Mouse (Mus musculus): ENCODE measurements around the gene Rxra. TPM values are rescaled to one million over a fixed set of nuclear protein-coding genes. Genes with fewer than 3 reads are reported as not detected.
A peak's percentile ranks its signal among the peaks of the same experiment; 100 is the strongest.

The Rxra gene
- polyA plus RNA-seq, 1 experiment = 107 TPM

DNA sequence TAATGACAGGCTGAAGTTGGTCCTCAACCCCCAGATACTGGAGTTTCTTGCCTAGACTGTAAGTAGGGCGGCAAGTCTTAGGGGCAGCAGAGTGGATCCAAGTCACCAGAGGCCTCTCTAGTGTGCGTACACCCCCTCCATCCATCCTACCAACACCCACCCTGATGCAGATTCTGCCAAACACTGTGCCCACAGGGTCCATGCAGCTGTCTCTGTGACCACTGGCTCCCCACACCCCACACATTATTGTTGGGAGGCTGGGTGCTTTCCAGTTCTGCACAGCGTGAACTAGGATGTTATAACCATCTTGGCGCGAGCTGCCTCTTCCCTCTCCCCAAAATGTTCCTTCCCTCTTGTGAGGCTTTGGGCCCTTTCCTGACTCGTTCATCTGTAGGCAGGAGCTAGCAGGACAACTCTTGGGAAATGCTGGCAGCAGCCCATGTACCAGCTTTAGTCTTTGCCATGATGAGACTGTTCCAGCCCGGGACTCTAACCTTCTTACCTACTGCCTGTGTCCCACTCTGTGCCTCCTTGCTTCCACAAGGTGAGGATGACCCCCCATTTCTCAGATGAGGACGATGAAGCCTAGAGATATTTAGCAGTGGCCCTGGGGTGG is 38.9 kb upstream of the Rxra start:
- H3K27me3 ChIP-seq (replicated peaks; ENCODE audit: control insufficient read depth, insufficient read depth, low read length) = no peaks in the 10 kb centered on the region
- DNase-seq = no peak
- no peak overlapping the region for H3K27ac ChIP-seq (ENCODE audit: insufficient read depth, low read depth, low read length)
- no peaks in the 10 kb centered on the region for H3K36me3 ChIP-seq (ENCODE audit: control insufficient read depth, insufficient read depth, low read length)
- H3K4me3 ChIP-seq (ENCODE audit: insufficient read depth, low read depth, low read length) = no peak overlapping the region
- TF ChIP-seq CTCF (conservative IDR thresholded peaks at IDR 0.05; ENCODE audit: insufficient read depth, insufficient read length, low read depth, low read length) = no peak
- no peak for TF ChIP-seq POLR2A (IDR thresholded peaks at IDR 0.05; ENCODE audit: low read depth, low read length)
- H3K4me1 ChIP-seq (ENCODE audit: control insufficient read depth, insufficient read depth, low read length) = no peaks in the 10 kb centered on the region
- 91% methylated on average over 8 of the region's 8 CpGs for WGBS

DNA sequence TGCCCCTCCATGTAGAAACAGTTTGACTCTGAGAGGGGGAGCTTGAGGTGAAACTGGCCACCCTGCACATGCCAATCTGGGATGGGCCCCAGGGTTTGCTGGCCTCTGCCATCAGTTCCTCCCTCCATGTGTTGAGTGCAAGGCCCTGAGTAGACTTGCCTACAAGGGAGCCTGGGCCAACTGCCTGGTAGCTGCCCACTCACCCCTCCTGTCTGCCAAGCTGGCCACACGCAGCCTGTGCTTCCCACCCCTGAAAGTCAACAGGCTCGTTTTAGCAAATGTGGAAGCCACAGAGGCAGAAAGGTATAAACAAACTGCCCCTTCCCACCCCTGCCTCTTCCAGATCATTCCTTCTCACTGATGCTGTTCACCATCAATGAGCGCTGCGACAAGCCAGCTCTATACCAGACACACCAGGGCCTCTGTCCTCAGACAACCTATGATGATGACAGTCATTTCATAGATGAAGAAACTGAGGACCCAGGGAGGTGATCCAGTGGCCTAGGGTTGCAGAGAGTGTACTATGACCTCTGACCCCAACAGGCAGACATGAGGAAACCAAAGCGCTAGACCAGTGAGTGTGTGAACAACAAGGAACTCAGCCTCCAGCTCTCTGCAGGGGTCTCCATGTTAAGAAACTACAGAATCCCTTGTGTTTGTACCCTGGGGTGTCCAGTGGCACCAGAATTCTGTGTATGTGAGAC is 36.5 kb upstream of the Rxra start:
- 83% methylated on average over 5 of the region's 5 CpGs for WGBS
- TF ChIP-seq CTCF (conservative IDR thresholded peaks at IDR 0.05; ENCODE audit: insufficient read depth, insufficient read length, low read depth, low read length) (no peak), POLR2A (IDR thresholded peaks at IDR 0.05; ENCODE audit: low read depth, low read length) (no peak)

DNA sequence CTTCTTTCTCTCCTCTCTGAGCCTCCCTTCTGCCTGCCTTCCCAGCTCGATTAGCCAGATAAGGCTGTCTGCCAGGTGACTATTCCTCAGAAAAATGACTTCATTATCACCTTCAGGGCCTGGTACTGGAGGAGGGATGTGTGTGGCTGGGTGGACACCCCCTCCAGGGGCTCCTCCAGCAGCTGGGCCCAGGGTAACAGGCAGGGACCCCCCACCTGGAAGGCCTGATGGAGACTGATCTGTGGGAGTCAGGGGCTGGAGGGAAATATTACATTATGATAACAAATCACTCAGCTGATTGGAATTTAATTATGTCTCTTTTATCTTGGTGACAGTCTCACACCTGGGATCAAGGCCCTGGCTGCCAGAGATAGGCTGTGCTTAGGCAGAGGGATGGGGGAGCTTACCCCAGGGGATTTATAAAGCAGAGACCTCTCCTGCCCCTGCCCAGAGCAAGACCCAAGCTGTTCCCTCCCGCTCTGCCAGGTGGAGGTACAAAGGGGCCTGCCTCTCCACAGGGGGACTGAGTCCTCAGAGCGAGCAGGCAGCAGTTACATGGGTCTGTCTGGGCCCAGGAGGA is 35.2 kb upstream of the Rxra start:
- Histone ChIP-seq H3K27ac (ENCODE audit: insufficient read depth, low read depth, low read length) (no peak overlapping the region), H3K36me3 (ENCODE audit: control insufficient read depth, insufficient read depth, low read length) (no peaks in the 10 kb centered on the region), H3K4me1 (ENCODE audit: control insufficient read depth, insufficient read depth, low read length) (no peaks in the 10 kb centered on the region), H3K4me3 (ENCODE audit: insufficient read depth, low read depth, low read length) (no peak overlapping the region), H3K27me3 (replicated peaks; ENCODE audit: control insufficient read depth, insufficient read depth, low read length) (no peaks in the 10 kb centered on the region)
- 90% methylated on average over 3 of the region's 3 CpGs for whole genome bisulfite sequencing
- no peak for DNase-seq
- TF ChIP-seq POLR2A (IDR thresholded peaks at IDR 0.05; ENCODE audit: low read depth, low read length) = no peak
- no peak for TF ChIP-seq CTCF (conservative IDR thresholded peaks at IDR 0.05; ENCODE audit: insufficient read depth, insufficient read length, low read depth, low read length)

More for the DNA sequence above, 36.5 kb upstream of the Rxra start:
- Histone ChIP-seq H3K4me3 (ENCODE audit: insufficient read depth, low read depth, low read length) (no peak overlapping the region), H3K4me1 (ENCODE audit: control insufficient read depth, insufficient read depth, low read length) (no peaks in the 10 kb centered on the region), H3K27ac (ENCODE audit: insufficient read depth, low read depth, low read length) (no peak overlapping the region), H3K36me3 (ENCODE audit: control insufficient read depth, insufficient read depth, low read length) (no peaks in the 10 kb centered on the region), H3K27me3 (replicated peaks; ENCODE audit: control insufficient read depth, insufficient read depth, low read length) (no peaks in the 10 kb centered on the region)
- DNase-seq = peak; percentile 15

DNA sequence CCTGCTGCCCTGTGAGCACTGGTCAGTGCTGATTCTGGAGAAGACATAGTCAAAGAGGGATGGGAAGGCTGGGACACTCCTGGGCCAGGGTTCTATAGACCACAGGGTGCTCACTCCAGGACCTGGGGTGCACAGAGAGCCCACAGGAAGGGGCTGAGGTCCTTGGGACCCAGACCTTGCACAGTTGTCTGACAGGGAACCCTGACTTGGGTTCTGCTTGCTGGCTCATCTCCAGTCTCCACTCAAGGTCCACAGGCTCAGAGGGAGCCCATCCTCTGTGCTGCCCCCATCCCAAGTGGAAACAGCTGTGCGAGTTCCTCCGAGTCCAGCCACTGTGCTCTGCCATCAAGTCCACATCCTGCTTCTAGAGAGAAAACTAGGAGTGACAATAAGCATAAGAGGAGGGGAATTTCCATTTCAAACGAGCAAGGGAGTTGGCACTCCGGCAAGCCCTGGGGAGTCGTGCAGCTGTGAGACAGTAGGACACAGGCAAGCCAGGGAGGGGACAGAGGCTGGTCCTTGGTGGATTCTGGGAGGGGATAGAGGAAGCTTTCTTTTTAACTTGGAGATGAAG is 31.6 kb upstream of the Rxra start:
- TF ChIP-seq CTCF (conservative IDR thresholded peaks at IDR 0.05; ENCODE audit: insufficient read depth, insufficient read length, low read depth, low read length) (no peak), POLR2A (IDR thresholded peaks at IDR 0.05; ENCODE audit: low read depth, low read length) (no peak)
- Histone ChIP-seq H3K27me3 (replicated peaks; ENCODE audit: control insufficient read depth, insufficient read depth, low read length) (no peaks in the 10 kb centered on the region), H3K4me3 (ENCODE audit: insufficient read depth, low read depth, low read length) (no peak overlapping the region), H3K36me3 (ENCODE audit: control insufficient read depth, insufficient read depth, low read length) (no peaks in the 10 kb centered on the region), H3K27ac (ENCODE audit: insufficient read depth, low read depth, low read length) (no peak overlapping the region), H3K4me1 (ENCODE audit: control insufficient read depth, insufficient read depth, low read length) (no peaks in the 10 kb centered on the region)
- DNase-seq = peak; percentile 12
- WGBS = 69% methylated on average over 5 of the region's 5 CpGs

DNA sequence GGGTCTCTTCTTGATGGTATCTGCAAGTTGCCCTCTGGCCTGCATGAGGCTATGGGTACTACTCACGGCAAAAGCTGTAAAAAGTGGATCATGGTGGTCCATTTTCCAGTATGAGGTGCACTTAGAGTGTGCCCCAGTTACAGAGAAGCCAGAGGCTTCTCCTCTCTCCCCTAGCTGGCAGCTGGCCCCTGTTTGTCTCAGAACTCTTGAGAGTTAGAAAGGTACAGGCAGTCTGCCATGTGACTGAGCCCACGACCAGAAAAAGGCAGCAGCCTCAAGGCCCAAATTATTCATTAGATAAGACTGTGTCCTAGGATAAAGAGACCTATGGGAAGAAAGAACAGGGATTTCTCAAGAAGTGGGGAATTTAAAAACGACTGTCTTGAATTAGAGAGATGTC is 30.8 kb upstream of the Rxra start:
- Histone ChIP-seq H3K4me3 (ENCODE audit: insufficient read depth, low read depth, low read length) (no peak overlapping the region), H3K36me3 (ENCODE audit: control insufficient read depth, insufficient read depth, low read length) (no peaks in the 10 kb centered on the region), H3K27ac (ENCODE audit: insufficient read depth, low read depth, low read length) (no peak overlapping the region), H3K4me1 (ENCODE audit: control insufficient read depth, insufficient read depth, low read length) (no peaks in the 10 kb centered on the region), H3K27me3 (replicated peaks; ENCODE audit: control insufficient read depth, insufficient read depth, low read length) (no peaks in the 10 kb centered on the region)
- WGBS = 62% methylated on average over 3 of the region's 3 CpGs
- no peak for DNase-seq
- TF ChIP-seq CTCF (conservative IDR thresholded peaks at IDR 0.05; ENCODE audit: insufficient read depth, insufficient read length, low read depth, low read length) (no peak), POLR2A (IDR thresholded peaks at IDR 0.05; ENCODE audit: low read depth, low read length) (no peak)

DNA sequence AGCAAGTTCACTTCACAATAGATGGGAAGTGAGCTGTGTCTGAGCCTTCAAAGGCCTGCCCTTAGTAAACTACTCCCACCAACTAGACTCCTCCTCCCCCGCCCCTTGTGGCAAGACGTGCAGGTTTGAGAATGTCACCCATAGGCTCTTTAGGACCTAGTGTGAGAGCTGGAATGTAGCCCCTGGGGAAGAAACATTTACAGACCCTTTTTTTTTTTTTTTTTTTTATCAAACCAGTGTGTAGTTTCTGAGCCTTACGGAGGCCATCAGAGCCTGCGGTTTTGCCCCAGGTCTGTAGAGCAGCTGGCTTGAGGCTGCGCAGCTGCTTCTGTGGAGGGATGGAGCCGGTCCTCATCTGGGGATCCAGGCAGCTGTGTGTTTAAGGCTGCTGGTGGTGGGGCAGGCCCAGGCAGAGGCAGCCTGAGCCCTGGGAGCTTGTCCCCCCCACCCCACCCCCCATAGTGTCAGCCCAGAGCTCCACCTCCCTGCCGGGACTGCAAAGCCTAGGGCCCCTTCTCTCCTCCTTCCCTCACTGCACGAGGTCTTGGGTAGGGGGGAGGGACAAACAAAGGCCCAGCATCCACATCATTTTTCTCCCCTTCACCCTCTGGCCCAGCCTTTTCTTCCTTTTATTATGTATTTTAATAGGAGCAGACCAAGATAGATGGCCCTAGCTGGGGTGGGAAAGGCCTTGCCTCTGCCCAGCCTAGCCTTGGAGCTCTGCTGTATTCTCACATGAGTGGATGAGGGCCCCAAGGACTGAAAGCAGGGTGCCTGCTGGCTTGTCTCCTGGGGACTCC is 26.2 kb upstream of the Rxra start:
- WGBS = 68% methylated on average over 8 of the region's 8 CpGs
- TF ChIP-seq POLR2A (IDR thresholded peaks at IDR 0.05; ENCODE audit: low read depth, low read length) (no peak), CTCF (conservative IDR thresholded peaks at IDR 0.05; ENCODE audit: insufficient read depth, insufficient read length, low read depth, low read length) (no peak)
- H3K36me3 ChIP-seq (ENCODE audit: control insufficient read depth, insufficient read depth, low read length) = no peaks in the 10 kb centered on the region
- no peaks in the 10 kb centered on the region for H3K4me1 ChIP-seq (ENCODE audit: control insufficient read depth, insufficient read depth, low read length)
- no peaks in the 10 kb centered on the region for H3K27me3 ChIP-seq (replicated peaks; ENCODE audit: control insufficient read depth, insufficient read depth, low read length)
- no peak for DNase-seq
- H3K4me3 ChIP-seq (ENCODE audit: insufficient read depth, low read depth, low read length) = no peak overlapping the region
- H3K27ac ChIP-seq (ENCODE audit: insufficient read depth, low read depth, low read length) = no peak overlapping the region

Measured in kidney, adult 2 months (tissue).